Mouse (Mus musculus): ENCODE measurements at regions not wholly inside any gene's neighbourhood (a gene's known extent, or its start where the extent isn't known, plus 50 kb on each side); places are given as distances from the start of the nearest gene placed in this dataset.
"Not testable (repeated sequence)": the region's sequence is repeated elsewhere in the genome, so short reads cannot be mapped to it uniquely, and the experiment has no call there.

DNA sequence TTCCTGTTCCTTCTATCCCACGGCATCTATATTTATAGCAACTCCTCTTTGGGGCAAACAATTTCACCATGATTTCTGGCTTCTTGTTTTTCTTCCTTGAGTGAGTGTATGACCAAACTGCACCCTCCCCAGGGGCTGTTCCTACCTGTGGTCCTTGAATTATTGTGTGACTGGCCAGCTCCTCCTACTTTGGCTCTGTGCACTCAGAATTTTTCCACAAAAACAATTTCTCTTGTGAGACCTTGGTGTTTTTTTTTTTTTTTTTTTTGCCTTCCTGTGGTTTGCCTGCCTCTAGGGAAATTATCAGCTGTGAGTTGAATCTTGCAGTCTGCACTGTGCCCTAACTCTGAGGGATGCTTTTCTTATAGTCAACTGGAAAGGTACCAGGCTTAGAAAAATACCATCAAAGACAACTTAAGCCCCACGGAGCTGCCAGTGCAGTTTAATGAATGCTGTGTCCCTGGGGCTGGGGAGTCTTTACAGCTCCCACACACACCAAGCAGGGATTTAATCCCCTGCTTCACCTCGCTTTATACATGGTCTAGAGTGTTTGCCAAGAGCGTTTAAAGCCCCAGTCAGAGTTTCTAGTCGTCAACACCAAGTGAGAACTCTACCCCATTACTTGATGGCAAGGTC, 216.2 kb upstream of the Sesn3 start:
- DNase-seq (ENCODE audit: low spot score), result no peak

DNA sequence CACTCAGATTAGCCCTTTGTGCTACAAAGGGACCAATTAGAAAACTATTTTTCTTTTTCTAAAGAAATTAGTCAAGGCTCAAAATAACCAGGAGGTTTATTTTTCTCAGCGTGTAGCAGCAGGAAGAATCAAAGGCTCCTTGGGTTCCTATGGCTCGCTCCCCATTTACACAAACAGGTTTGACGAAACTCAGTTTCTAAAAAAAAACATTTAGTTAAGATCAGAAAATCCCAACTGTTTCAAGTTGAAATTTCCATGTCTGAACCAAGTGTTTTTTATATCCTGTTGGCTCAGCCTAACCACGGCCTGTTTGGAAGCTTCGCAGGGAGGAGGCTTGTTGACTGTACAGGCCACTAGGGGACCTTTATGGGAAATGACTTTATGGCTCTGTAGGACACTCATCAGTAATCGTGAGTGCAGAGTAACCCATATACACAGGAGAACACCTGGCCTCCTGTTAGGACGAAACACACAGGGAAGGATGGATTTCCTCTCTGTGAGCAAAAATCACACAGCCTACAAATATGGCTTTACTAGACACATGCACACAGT, 215.6 kb upstream of the Sesn3 start:
- DNase-seq (ENCODE audit: low spot score), result no peak

GRCm38 (mm10) chr9:14060257-14060656, 214.6 kb upstream of the Sesn3 start:
- no peak for DNase-seq (ENCODE audit: low spot score)

DNA sequence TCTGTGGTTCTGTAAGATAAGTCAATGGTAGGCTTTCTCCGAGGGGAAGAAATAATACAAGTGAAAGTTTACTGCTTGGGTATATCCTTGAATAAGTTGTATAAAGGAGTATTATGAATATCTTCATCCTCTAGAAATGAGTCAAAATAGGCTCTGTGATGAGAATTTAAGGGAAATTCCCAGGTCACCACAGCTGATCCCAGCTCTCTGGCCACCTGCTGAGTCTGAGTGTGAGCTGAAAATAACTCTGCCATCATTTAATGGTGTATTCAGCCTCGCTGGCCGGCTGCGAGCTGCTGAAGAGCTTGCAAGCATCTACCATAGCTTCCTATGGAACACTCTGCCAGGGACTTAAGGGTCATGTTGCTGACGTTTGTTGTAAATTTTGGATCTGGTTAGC, 213.5 kb upstream of the Sesn3 start:
- no peak for DNase-seq (ENCODE audit: low spot score)

GRCm38 (mm10) chr9:14061840-14062239, 213.0 kb upstream of the Sesn3 start:
- no peak for DNase-seq (ENCODE audit: low spot score)

DNA sequence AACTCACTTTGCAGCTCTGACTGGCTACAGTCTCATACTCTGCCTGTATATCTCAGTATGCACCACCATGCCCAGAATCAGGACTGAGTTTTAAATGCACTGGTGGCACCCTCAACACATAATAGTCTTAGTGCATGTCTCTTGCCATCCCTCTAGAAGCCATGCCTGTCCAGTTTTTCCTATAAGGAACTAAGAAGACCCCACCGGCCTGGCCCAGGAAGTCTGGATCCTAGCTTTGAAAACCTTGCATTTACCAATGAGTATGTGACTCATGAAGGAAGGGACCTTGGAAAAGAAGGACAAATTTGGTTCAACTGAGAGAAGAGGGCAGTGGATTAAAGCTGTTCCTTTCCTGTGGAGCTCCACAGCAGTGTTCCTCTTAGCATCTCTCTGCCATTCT, 212.2 kb upstream of the Sesn3 start:
- no peak for DNase-seq (ENCODE audit: low spot score)

DNA sequence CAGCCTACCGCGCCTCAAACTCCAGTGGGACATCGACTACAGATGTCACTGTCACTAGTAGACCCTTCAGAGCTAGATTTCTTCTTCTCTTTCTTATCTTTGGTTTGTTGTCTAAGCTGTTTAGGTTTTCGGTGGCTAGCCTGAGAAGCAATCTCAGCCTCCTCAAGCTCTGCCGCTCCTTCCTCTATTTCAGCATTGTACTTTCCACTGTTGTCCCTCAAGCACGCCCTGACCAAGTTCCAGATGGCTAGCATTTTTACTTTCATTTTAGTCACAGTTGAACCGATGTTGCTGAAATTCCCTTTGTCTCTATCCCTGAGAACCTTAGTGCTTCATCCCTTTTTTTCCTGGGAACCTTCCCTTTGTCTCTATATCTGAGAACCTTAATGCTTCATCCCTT, 208.1 kb upstream of the Sesn3 start:
- not testable (repeated sequence) for DNase-seq (ENCODE audit: low spot score)

DNA sequence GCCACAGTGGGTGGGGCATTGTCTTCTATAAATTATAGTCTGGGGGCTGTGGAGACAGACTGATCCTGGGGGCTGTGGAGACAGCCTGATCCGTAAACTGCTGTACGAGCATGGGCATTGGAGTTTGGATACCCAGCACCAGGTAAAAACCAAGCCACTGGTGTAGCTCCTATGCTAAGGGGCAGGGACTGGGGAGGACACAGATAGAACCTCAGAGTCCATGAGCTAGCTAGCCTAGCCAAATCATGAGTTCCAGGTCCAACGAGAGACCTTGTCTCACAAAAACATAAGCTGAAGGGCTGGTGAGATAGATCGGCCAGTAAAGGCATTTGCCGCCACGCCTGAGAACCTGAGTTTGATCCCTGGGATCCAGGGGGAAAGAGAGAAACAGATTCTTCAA, 205.8 kb upstream of the Sesn3 start:
- no peak for DNase-seq (ENCODE audit: low spot score)

GRCm38 (mm10) chr9:14069770-14070169, 205.1 kb upstream of the Sesn3 start:
- DNase-seq (ENCODE audit: low spot score), result no peak

GRCm38 (mm10) chr9:14071728-14072127, 203.1 kb upstream of the Sesn3 start:
- no peak for DNase-seq (ENCODE audit: low spot score)

DNA sequence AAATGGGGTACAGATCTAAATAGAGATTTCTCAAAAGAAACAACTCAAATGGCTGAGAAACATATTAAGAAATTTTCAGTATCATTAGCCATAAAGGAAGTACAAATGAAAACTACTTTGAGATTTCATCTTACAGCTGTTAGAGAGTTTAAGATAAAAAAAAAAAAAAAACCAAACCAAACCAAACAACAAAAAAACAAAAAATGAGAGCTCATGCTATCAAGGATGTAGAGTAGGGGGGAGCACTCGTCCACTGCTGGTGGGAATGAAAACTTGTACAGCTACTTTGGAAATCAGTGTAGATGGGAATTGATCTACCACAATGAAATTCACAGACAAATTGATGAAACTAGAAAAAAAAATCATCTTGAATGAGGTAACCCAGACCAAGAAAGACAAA, 201.9 kb upstream of the Sesn3 start:
- DNase-seq (ENCODE audit: low spot score), result no peak

DNA sequence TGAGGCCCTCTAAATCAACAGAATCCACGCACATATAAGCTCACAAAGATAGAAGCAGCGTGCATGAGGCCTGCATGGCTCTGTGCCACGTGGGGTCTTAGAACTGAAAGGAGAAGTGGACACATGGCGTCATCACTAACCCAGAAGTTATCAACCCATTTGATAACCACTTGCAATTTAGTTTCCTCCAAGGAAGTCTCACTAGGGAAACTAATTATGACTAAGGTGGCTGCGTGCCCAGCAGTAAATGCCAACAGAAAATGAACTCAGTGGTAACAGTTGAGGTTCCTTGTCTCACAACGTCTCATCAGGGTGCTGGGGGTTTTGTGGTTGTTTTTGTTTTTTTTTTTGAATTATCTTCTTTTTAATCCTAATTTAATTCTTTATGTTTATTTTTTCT, 200.6 kb upstream of the Sesn3 start:
- no peak for DNase-seq (ENCODE audit: low spot score)

DNA sequence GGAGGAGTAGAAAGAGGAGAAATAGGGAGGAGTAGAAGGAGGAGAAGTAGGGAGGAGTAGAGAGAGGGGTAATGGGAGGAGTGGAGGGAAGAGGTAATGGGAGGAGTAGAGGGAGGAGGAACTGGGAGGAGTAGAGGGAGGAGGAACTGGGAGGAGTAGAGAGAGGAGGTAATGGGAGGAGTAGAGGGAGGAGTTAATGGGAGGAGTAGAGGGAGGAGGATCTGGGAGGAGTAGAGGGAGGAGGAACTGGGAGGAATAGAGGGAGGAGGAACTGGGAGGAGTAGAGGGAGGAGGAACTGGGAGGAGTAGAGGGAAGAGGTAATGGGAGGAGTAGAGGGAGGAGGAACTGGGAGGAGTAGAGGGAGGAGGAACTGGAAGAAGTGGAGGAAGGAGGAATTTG, 200.0 kb upstream of the Sesn3 start:
- DNase-seq (ENCODE audit: low spot score), result not testable (repeated sequence)

- peak; percentile 18 for DNase-seq (ENCODE audit: low spot score)
These were observed 199.4 kb upstream of the Sesn3 start for GRCm38 (mm10) chr9:14075452-14075851.

GRCm38 (mm10) chr9:14075868-14076267, 199.0 kb upstream of the Sesn3 start:
- DNase-seq (ENCODE audit: low spot score), result no peak

DNA sequence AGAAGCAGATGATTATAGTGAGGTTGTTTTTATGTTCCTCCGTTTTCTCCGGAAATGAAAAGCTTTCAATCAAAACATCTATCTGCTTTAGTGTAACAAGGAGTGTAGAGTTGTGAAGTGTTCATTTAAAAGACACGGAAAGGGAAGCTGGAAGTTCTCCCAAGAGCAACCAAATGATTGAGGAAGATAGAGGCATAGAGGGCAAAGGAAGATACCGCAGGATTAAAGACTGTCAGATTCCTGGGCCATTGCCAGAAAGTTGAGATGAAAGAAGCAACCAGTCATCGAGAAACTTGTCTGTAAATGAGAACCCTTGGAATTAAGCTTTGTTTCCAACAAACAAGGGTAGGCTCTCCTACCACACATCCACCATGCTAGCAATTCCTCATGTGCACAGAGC, 198.1 kb upstream of the Sesn3 start:
- no peak for DNase-seq (ENCODE audit: low spot score)

DNA sequence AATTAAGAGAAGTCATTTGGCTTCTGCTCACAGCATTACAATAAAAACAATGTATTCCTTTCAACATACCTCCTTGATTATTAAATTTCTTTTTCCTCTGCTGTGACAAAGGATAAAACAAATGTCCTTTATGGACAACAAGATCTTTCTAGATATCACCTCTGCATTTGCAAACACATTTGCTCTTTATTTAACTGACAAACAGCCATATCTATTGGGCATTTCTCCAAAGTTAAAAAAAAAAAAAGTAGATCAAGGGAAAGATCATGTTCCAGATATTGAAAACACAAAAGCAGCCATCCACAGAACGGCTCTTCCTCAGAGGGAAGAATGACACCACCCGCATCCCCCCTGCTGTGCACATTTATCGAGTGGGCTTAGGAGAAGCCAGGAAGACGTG, 193.7 kb upstream of the Sesn3 start:
- DNase-seq (ENCODE audit: low spot score), result no peak

DNA sequence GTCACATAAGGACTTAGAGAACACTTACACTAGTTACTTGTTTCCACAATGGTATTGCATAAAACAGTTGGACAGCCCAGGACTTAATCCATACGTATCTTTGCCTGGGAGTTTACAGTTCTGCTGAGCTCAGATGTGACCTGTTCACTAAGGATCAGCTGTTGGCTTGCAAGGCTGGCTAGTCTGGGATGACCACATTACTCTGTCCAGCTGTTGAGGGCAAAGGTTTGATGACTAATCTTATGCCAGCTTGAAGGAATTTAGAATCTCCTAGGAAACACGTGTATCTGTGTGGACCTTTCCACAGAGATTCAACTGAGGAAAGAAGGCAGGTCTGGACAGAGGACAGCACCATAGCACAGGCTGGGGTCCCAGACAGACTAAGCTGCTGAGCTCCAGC, 188.7 kb upstream of the Sesn3 start:
- DNase-seq (ENCODE audit: low spot score), result no peak

- DNase-seq (ENCODE audit: low spot score), result no peak
These were observed 188.3 kb upstream of the Sesn3 start for GRCm38 (mm10) chr9:14086611-14087010.

DNA sequence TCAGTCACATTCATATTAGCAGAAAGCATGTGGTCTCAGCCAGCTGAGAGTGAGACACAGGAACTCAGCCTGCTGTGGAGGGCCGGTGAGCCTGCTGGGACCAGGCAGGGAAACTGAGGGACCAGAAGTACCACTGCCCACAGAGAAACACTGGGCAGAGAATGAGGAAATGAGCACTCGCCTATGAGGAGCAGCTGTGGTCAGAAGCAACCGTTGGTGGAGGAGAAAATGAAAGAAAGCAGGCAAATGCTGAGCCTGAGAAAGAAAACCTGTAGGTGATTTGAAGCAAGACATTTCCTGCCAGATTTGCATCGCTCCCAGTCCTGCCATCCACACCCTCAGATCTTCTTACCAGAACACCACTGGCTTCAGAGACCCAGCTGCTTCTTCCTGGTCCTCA, 187.0 kb upstream of the Sesn3 start:
- DNase-seq (ENCODE audit: low spot score), result peak; percentile 14

GRCm38 (mm10) chr9:14089791-14090256, 185.0 kb upstream of the Sesn3 start:
- DNase-seq (ENCODE audit: low spot score), result no peak

DNA sequence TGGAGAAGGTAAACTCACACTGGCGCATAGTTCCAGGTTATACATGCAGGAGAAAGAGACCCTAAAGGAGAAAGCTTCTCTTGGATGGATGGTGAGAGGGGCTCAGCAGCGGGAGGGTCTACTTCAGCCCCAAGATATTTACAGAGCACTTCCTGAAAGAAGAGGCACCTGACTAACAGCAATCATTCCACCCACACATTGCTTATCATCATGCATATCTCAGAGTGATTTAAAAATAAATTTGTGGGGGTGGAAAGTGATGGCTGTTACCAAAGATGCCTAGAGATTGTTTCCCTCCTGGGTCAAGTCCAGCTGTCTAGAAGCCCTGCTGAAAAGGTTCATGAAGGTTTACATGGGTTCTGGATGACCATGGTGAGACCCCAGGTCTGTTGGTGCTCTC, 184.4 kb upstream of the Sesn3 start:
- DNase-seq (ENCODE audit: low spot score), result no peak

GRCm38 (mm10) chr9:14091099-14091930, 183.6 kb upstream of the Sesn3 start:
- DNase-seq (ENCODE audit: low spot score), result no peak

All from lung, postnatal 25 days (tissue).